27 mouse cellular contexts compared by ENCODE assay signal in genomic region chr13:32613916-32614315, GRCm38 (mm10).
DNase-seq lines count a peak whose midpoint lies in the region; ATAC-seq and TF ChIP-seq lines count a peak whose summit lies in the region.
"Had no signal": no experiment of that assay in that cellular context is flagged by ENCODE, and none has a peak within 500 bp of the region (broad histone marks: within the 10 kb centered on the region; RNA-seq: fewer than 3 reads in every experiment).

No protein-coding gene starts in this region.

- H3K9me3 ChIP-seq in hindbrain, postnatal 0 days (ENCODE audit: low read length): no peaks in the 10 kb centered on the region
- H3K9me3 ChIP-seq in hindbrain, embryonic 10.5 days: no peaks in the 10 kb centered on the region
- H3K9me3 ChIP-seq in kidney, embryonic 14.5 days (ENCODE audit: control insufficient read depth, low read length): no peaks in the 10 kb centered on the region
- H3K9me3 ChIP-seq in embryonic facial prominence, embryonic 11.5 days (replicated peaks; ENCODE audit: control insufficient read depth, low read length): no peaks in the 10 kb centered on the region
- H3K9me3 ChIP-seq: embryonic facial prominence, embryonic 15.5 days; forebrain, embryonic 12.5 days; hindbrain, embryonic 13.5 days; kidney, embryonic 15.5 days; liver, embryonic 15.5 days had no signal

- peak; percentile 4 for DNase-seq in hindbrain, postnatal 0 days (ENCODE audit: low spot score)
- no peak for DNase-seq in hindbrain, embryonic 10.5 days (ENCODE audit: low spot score)
- DNase-seq in kidney, postnatal 36 days: peak; percentile 17 to 28
- peak; percentile 42 for DNase-seq in R1 (ENCODE audit: low read depth, low spot score)
- DNase-seq in embryonic facial prominence, embryonic 11.5 days (ENCODE audit: low spot score): peak; percentile 57
- DNase-seq in adrenal gland, postnatal 4 days (ENCODE audit: low spot score in 2 of 2): no peak
- DNase-seq: adrenal gland, adult 8-10 months; cerebellum, adult 11 months; cerebellum, adult 9-10 months; gastrocnemius, postnatal 14 days; heart, postnatal 36 days; layer of hippocampus, adult 9-11 months; lung, embryonic 14.5 days; lung, postnatal 14 days; midbrain, embryonic 14.5 days; right cerebral cortex, postnatal 4 days; thymus, adult 18-20 months; thymus, postnatal 25 days had no signal

- no peaks in the 10 kb centered on the region for H3K4me1 ChIP-seq in hindbrain, postnatal 0 days (ENCODE audit: insufficient read depth, low read length)
- H3K4me1 ChIP-seq in hindbrain, embryonic 10.5 days (replicated peaks): peaks cover 23% of the 10 kb centered on the region
- H3K4me1 ChIP-seq in kidney, embryonic 14.5 days (ENCODE audit: control insufficient read depth, insufficient read depth, low read length): peaks cover 17% of the 10 kb centered on the region; the same call in 1 of the 2 replicates
- peaks cover 4% of the 10 kb centered on the region for H3K4me1 ChIP-seq in embryonic facial prominence, embryonic 11.5 days (ENCODE audit: control insufficient read depth, insufficient read depth, low read length)
- H3K4me1 ChIP-seq: forebrain, embryonic 12.5 days; liver, embryonic 15.5 days had no signal

- H3K36me3 ChIP-seq in hindbrain, postnatal 0 days (ENCODE audit: insufficient read depth, low read length): no peaks in the 10 kb centered on the region
- H3K36me3 ChIP-seq in hindbrain, embryonic 10.5 days: no peaks in the 10 kb centered on the region
- no peaks in the 10 kb centered on the region for H3K36me3 ChIP-seq in kidney, embryonic 14.5 days (ENCODE audit: control insufficient read depth, insufficient read depth, low read length)
- H3K36me3 ChIP-seq in embryonic facial prominence, embryonic 11.5 days (replicated peaks; ENCODE audit: control insufficient read depth, insufficient read depth, low read depth, low read length): no peaks in the 10 kb centered on the region
- H3K36me3 ChIP-seq: embryonic facial prominence, embryonic 15.5 days; forebrain, embryonic 12.5 days; hindbrain, embryonic 13.5 days; kidney, embryonic 15.5 days; liver, embryonic 15.5 days had no signal

- H3K4me2 ChIP-seq in hindbrain, postnatal 0 days (ENCODE audit: low read depth, low read length): no peak overlapping the region
- H3K4me2 ChIP-seq in kidney, embryonic 14.5 days (replicated peaks; ENCODE audit: low read depth, low read length): no peak overlapping the region
- no peak overlapping the region for H3K4me2 ChIP-seq in embryonic facial prominence, embryonic 11.5 days (ENCODE audit: low read depth, low read length)
- H3K4me2 ChIP-seq: embryonic facial prominence, embryonic 15.5 days; forebrain, embryonic 12.5 days; heart, embryonic 11.5 days; hindbrain, embryonic 13.5 days; kidney, embryonic 15.5 days; liver, embryonic 15.5 days; lung, embryonic 14.5 days had no signal

- no peak overlapping the region for H3K4me3 ChIP-seq in hindbrain, postnatal 0 days (ENCODE audit: low read length)
- H3K4me3 ChIP-seq in hindbrain, embryonic 10.5 days: no peak overlapping the region
- H3K4me3 ChIP-seq in kidney, embryonic 14.5 days (ENCODE audit: low read length): no peak overlapping the region
- H3K4me3 ChIP-seq in embryonic facial prominence, embryonic 11.5 days (ENCODE audit: low read depth, low read length): no peak overlapping the region
- H3K4me3 ChIP-seq: embryonic facial prominence, embryonic 15.5 days; forebrain, embryonic 12.5 days; hindbrain, embryonic 13.5 days; kidney, embryonic 15.5 days; liver, embryonic 15.5 days had no signal

- no peak overlapping the region for H3K27ac ChIP-seq in hindbrain, postnatal 0 days
- no peak overlapping the region for H3K27ac ChIP-seq in hindbrain, embryonic 10.5 days
- H3K27ac ChIP-seq in kidney, embryonic 14.5 days (ENCODE audit: low read depth, low read length): no peak overlapping the region
- no peak overlapping the region for H3K27ac ChIP-seq in embryonic facial prominence, embryonic 11.5 days (replicated peaks; ENCODE audit: low read depth, low read length)
- H3K27ac ChIP-seq: embryonic facial prominence, embryonic 15.5 days; forebrain, embryonic 12.5 days; hindbrain, embryonic 13.5 days; kidney, embryonic 15.5 days; liver, embryonic 15.5 days; stomach, postnatal 0 days had no signal

- WGBS in hindbrain, postnatal 0 days: 52% methylated on average over 6 of the region's 6 CpGs
- WGBS in hindbrain, embryonic 10.5 days: 40% methylated on average over 6 of the region's 6 CpGs
- 28% methylated on average over 6 of the region's 6 CpGs for WGBS in kidney, embryonic 14.5 days
- 10% methylated on average over 6 of the region's 6 CpGs for WGBS in embryonic facial prominence, embryonic 11.5 days

- H3K27me3 ChIP-seq in hindbrain, postnatal 0 days (ENCODE audit: insufficient read depth, low read length): no peaks in the 10 kb centered on the region
- no peaks in the 10 kb centered on the region for H3K27me3 ChIP-seq in hindbrain, embryonic 10.5 days (ENCODE audit: insufficient read depth, poor library complexity, severe bottlenecking)
- no peaks in the 10 kb centered on the region for H3K27me3 ChIP-seq in kidney, embryonic 14.5 days (ENCODE audit: control insufficient read depth, insufficient read depth, low read length)
- no peaks in the 10 kb centered on the region for H3K27me3 ChIP-seq in embryonic facial prominence, embryonic 11.5 days (ENCODE audit: control insufficient read depth, insufficient read depth, low read length)
- H3K27me3 ChIP-seq: embryonic facial prominence, embryonic 15.5 days; forebrain, embryonic 12.5 days; hindbrain, embryonic 13.5 days; kidney, embryonic 15.5 days; liver, embryonic 15.5 days had no signal

- no peak for ATAC-seq in hindbrain, postnatal 0 days
- no peak for ATAC-seq in kidney, embryonic 14.5 days (ENCODE audit: low FRiP score, low TSS enrichment)
- no peak for ATAC-seq in embryonic facial prominence, embryonic 11.5 days (replicated peaks; ENCODE audit: insufficient number of reproducible peaks, low FRiP score, low TSS enrichment, low read depth)
- ATAC-seq: CD4-positive, CD25-positive, alpha-beta regulatory T cell, adult 4 months had no signal

- no peak overlapping the region for H3K9ac ChIP-seq in hindbrain, postnatal 0 days (replicated peaks; ENCODE audit: low read length)
- H3K9ac ChIP-seq in kidney, embryonic 14.5 days (ENCODE audit: low read depth, low read length): no peak overlapping the region
- H3K9ac ChIP-seq in embryonic facial prominence, embryonic 11.5 days (replicated peaks; ENCODE audit: low read length): no peak overlapping the region
- H3K9ac ChIP-seq: embryonic facial prominence, embryonic 15.5 days; forebrain, embryonic 12.5 days; hindbrain, embryonic 13.5 days; kidney, embryonic 15.5 days; liver, embryonic 15.5 days; lung, embryonic 14.5 days had no signal

- TF ChIP-seq CTCF in hindbrain, postnatal 0 days (IDR thresholded peaks at IDR 0.05; ENCODE audit: low read depth): no peak

Comparison
In these comparisons a context has a peak if more than half of its experiments do, and no peak if none do; other contexts are left out.
1. DNase-seq: peak in hindbrain, postnatal 0 days (single experiment), kidney, postnatal 36 days (2 of 2), R1 (single experiment) and embryonic facial prominence, embryonic 11.5 days (single experiment); none in hindbrain, embryonic 10.5 days (single experiment) and adrenal gland, postnatal 4 days (0 of 2).